Mouse (Mus musculus) kidney, postnatal 0 days (tissue): ENCODE data around the gene Fev. TPM values are rescaled to one million over a fixed set of nuclear protein-coding genes. Genes with fewer than 3 reads are reported as not detected.

Experiments used
- ATAC-seq: fragments of 200-750 bp; cut with Nextera tagmentation; replicated peaks from 2 replicates; pipeline ENCODE4 v1.8.0; 2017; ENCODE audit warnings: low read depth, moderate number of reproducible peaks, moderate TSS enrichment, moderate library complexity; ENCODE audit not compliant: low FRiP score
- DNase-seq: peaks from one replicate; pipeline ENCODE4 v3.0.0-alpha.2; 2016; ENCODE audit warnings: low spot score
- H3K27ac ChIP-seq: fragments of 300-500 bp; sonication (generic); 2 replicates; pipeline ENCODE4 v1.5.1; 2014; ENCODE audit warnings: mild to moderate bottlenecking
- H3K27me3 ChIP-seq: fragments of 300-500 bp; sonication (generic); 2 replicates; pipeline ENCODE4 v1.6.1; 2014; ENCODE audit warnings: low read length, mixed read lengths; ENCODE audit not compliant: insufficient read depth
- H3K36me3 ChIP-seq: fragments of 300-500 bp; sonication (generic); 2 replicates; pipeline ENCODE4 v1.6.1; 2014; ENCODE audit warnings: low read length, mixed read lengths; ENCODE audit not compliant: insufficient read depth
- H3K4me1 ChIP-seq: fragments of 300-500 bp; sonication (generic); replicated peaks from 2 replicates; pipeline ENCODE4 v1.6.1; 2014; ENCODE audit warnings: antibody characterized with exemption, low read length, mixed read lengths; ENCODE audit not compliant: insufficient read depth
- H3K4me2 ChIP-seq: fragments of 300-500 bp; sonication (generic); 2 replicates; pipeline ENCODE4 v1.6.1; 2014; ENCODE audit warnings: mild to moderate bottlenecking, low read length, moderate library complexity, mixed read lengths
- H3K4me3 ChIP-seq: fragments of 300-500 bp; sonication (generic); replicated peaks from 2 replicates; pipeline ENCODE4 v1.5.1; 2014; ENCODE audit warnings: low read depth, low read length
- H3K9ac ChIP-seq: fragments of 300-500 bp; sonication (generic); 2 replicates; pipeline ENCODE4 v1.6.1; 2014; ENCODE audit warnings: low read depth, low read length
- H3K9me3 ChIP-seq: fragments of 300-500 bp; sonication (generic); replicated peaks from 2 replicates; pipeline ENCODE4 v1.6.1; 2016; ENCODE audit warnings: low read length, inconsistent platforms, mixed read lengths
- CTCF ChIP-seq: IDR thresholded peaks from 2 replicates; pipeline ENCODE4 v1.5.1; 2016; ENCODE audit warnings: antibody characterized with exemption, low read depth, mild to moderate bottlenecking, moderate library complexity
- WGBS: fragments of 180-500 bp; shearing (Covaris S2); extraction: QIAGEN DNeasy Blood & Tissue Kit; methylation state at CpG from one replicate; pipeline ENCODE4 v1.1.7; 2014; 5-methylcytosine and 5-hydroxymethylcytosine counted together
- polyA plus RNA-seq: library from polyadenylated mRNA; unstranded; fragments of >200 nt; fragmentation: Nextera tagmentation; extraction: Ambion mirVana; gene quantifications from 2 replicates; pipeline ENCODE4 v1.2.1, GENCODE M21; 2015

Fev gene
- polyA plus RNA-seq, 1 experiment from 2014 or later = 0.14 TPM

DNA sequence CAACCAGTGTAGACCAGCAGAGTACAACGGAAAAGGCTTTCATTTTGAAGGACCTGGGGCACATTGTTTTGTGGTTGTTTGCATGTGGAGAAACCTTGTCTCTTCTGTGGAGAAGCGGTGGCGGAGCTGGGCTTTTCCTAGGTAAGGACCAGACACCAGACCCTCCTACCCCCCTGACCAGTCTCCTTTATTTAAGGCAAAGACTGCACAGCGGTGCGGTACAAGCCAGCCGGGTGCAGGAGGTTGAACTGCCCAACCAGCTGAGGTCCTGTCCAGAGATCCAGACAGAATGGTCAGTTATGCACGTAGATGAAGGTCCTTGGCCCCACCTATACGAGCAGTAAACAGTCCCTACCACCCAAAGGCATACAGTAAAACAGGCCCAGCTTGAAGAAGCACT lies 2.4 kb downstream of the Fev start:
- H3K9ac ChIP-seq = no peak overlapping the region
- peaks cover 5% of the 10 kb centered on the region; the same call in 1 of the 2 replicates for H3K4me1 ChIP-seq
- peaks cover 70% of the 10 kb centered on the region for H3K27me3 ChIP-seq
- H3K4me3 ChIP-seq = peak overlapping the region; percentile 26; the same call in 1 of the 2 replicates
- no peaks in the 10 kb centered on the region for H3K9me3 ChIP-seq
- WGBS = 8% methylated on average over 8 of the region's 8 CpGs
- ATAC-seq = no peak
- no peaks in the 10 kb centered on the region for H3K36me3 ChIP-seq
- no peak for DNase-seq
- H3K4me2 ChIP-seq = peak overlapping the region; percentile 57; the same call in 1 of the 2 replicates
- no peak for TF ChIP-seq CTCF
- H3K27ac ChIP-seq = no peak overlapping the region

DNA sequence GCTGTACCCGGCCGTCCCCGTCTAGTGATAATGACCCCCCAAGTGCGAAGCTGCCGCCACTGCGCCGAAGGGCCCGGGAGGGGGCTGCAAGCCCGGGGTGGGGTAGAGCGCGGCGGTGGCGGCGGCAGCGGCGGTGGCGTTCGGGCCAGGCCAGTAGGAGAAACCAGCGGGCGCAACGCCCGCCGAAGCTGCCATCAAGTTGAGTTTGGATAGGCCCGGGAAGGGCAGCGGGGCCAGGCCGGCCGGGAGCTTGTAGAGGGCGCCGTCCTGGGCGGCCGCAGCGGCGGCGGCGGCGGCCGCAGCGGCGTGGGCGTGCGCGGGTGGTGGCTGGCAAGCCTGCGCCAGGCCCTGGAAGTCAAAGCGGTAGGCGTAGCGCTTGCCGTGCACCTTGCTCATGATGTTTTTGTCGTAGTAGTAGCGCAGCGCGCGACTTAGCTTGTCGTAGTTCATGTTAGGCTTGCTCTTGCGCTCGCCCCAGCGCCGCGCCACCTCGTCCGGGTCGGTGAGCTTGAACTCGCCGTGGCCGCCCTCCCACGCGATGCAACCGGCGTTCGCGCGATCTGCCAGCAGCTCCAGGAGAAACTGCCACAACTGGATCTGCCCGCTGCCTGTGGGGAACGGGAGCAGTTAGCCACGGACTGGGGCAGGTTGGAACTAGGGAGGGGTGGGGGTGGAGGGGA lies 3.0 kb downstream of the Fev start:
- H3K4me2 ChIP-seq = peak overlapping the region; percentile 57
- WGBS = under 1% methylated on average over 74 of the region's 74 CpGs
- TF ChIP-seq CTCF = no peak

DNA sequence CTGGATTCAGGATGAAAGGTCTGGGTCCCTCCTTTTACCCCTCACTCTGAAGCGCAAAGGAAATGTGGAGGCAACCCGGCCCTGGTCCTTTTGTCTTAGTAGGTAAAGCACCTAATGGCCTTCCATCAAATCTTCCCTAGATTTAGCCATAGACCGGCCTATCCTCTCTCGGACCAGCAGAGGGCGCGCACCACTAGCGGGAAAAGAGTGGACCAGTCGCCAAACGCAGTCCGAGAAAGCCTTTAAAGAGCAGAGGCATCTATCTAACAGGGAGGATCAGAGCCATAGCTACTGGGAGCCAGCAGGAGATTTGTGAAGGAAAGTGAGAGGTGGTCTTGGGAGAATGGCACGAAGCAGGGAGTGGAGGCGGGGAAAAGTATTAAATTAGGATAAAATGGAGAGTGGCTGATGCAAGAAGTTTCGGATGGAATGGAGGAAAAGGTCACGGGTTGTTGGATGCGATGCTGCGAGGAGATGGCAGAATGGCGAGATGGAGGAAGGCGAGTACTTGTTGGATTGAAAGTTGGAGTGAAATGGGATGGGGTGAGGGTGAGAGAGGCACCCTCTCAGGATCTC lies 4.3 kb downstream of the Fev start:
- no peaks in the 10 kb centered on the region for H3K9me3 ChIP-seq
- DNase-seq = peak; percentile 82
- H3K4me2 ChIP-seq = no peak overlapping the region
- 2% methylated on average over 18 of the region's 18 CpGs for WGBS
- H3K4me1 ChIP-seq = peaks cover 5% of the 10 kb centered on the region; the same call in 1 of the 2 replicates
- no peaks in the 10 kb centered on the region for H3K36me3 ChIP-seq
- TF ChIP-seq CTCF = peak; percentile 95
- no peak overlapping the region for H3K4me3 ChIP-seq
- H3K9ac ChIP-seq = no peak overlapping the region
- H3K27me3 ChIP-seq = peaks cover 58% of the 10 kb centered on the region
- ATAC-seq = no peak
- H3K27ac ChIP-seq = no peak overlapping the region

More for the DNA sequence above, 3.0 kb downstream of the Fev start:
- no peak overlapping the region for H3K27ac ChIP-seq
- H3K9me3 ChIP-seq = no peaks in the 10 kb centered on the region
- no peak overlapping the region for H3K9ac ChIP-seq
- ATAC-seq (no peak), DNase-seq (no peak)
- peaks cover 5% of the 10 kb centered on the region; the same call in 1 of the 2 replicates for H3K4me1 ChIP-seq
- H3K27me3 ChIP-seq = peaks cover 69% of the 10 kb centered on the region
- H3K36me3 ChIP-seq = no peaks in the 10 kb centered on the region
- peak overlapping the region; percentile 26 for H3K4me3 ChIP-seq

- Histone ChIP-seq H3K27ac (no peak overlapping the region), H3K4me2 (no peak overlapping the region), H3K9me3 (no peaks in the 10 kb centered on the region), H3K27me3 (peaks cover 22% of the 10 kb centered on the region), H3K4me1 (peaks cover 4% of the 10 kb centered on the region; the same call in 1 of the 2 replicates), H3K9ac (no peak overlapping the region), H3K36me3 (no peaks in the 10 kb centered on the region), H3K4me3 (no peak overlapping the region)
- ATAC-seq (no peak), DNase-seq (no peak)
- WGBS = 60% methylated on average over 3 of the region's 3 CpGs
- TF ChIP-seq CTCF = no peak
Observed at GRCm38 (mm10) chr1:74877199-74877598, 8.0 kb downstream of the Fev start.

- Histone ChIP-seq H3K4me1 (no peaks in the 10 kb centered on the region), H3K9ac (no peak overlapping the region), H3K27me3 (0 out of 2 replicates have a peak, but pooled peaks cover 2% of the 10 kb centered on the region), H3K36me3 (no peaks in the 10 kb centered on the region), H3K9me3 (no peaks in the 10 kb centered on the region), H3K27ac (no peak overlapping the region), H3K4me3 (no peak overlapping the region), H3K4me2 (no peak overlapping the region)
- TF ChIP-seq CTCF = no peak
- ATAC-seq (no peak), DNase-seq (no peak)
- WGBS = 69% methylated on average over 2 of the region's 2 CpGs
Observed at GRCm38 (mm10) chr1:74872218-74872617, 13.0 kb downstream of the Fev start.

DNA sequence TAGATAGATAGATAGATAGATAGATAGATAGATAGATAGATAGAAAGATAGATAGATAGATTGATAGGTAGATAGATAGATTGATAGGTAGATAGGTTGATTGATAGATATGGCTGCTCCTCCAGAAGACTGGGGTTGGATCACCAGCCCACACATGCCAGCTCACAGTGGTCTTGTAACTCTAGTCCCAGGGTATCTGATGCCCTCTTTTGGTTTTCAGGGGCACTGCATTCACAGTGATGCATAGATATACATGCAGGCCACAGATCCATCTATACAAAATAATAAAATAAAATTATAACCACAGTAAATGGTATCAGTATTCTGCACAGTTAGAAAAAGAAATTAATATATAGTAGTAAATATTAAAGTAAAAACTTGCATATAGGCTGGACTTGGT lies 23.4 kb downstream of the Fev start:
- no peak for DNase-seq
- Histone ChIP-seq H3K27me3 (peaks cover 31% of the 10 kb centered on the region), H3K27ac (no peak overlapping the region)

More for the DNA sequence above, 23.4 kb downstream of the Fev start:
- Histone ChIP-seq H3K4me3 (no peak overlapping the region), H3K4me2 (no peak overlapping the region), H3K9ac (no peak overlapping the region), H3K4me1 (0 out of 2 replicates have a peak, but pooled peaks cover 5% of the 10 kb centered on the region), H3K9me3 (no peaks in the 10 kb centered on the region), H3K36me3 (no peaks in the 10 kb centered on the region)
- TF ChIP-seq CTCF = peak; percentile 37; the same call in 1 of the 2 replicates
- ATAC-seq = no peak
